Mouse (Mus musculus) large intestine, adult 2 months (tissue): Measurements from ENCODE around the gene Vps53. TPM values are rescaled to one million over a fixed set of nuclear protein-coding genes. Genes with fewer than 3 reads are reported as not detected.

Experiments used
- DNase-seq: peaks from one replicate; pipeline ENCODE4 v3.0.0-alpha.2; 2012; ENCODE audit warnings: low read depth, low spot score
- WGBS: fragments of 180-500 bp; shearing (Covaris S2); methylation state at CpG from one replicate; pipeline ENCODE4 v1.1.7; 2018; 5-methylcytosine and 5-hydroxymethylcytosine counted together
- polyA plus RNA-seq: library from polyadenylated mRNA; depleted of rRNA; stranded (reverse); fragments of >200 nt; gene quantifications from 2 replicates; pipeline ENCODE4 v1.2.3, GENCODE M21; 2012

The Vps53 gene
- polyA plus RNA-seq, 1 experiment: 34.5 TPM

- 53% methylated on average over 8 of the region's 8 CpGs for WGBS
- no peak for DNase-seq
Observed at GRCm38 (mm10) chr11:76125386-76125785, 54.1 kb downstream of the Vps53 start.

GRCm38 (mm10) chr11:76123517-76123916 lies 55.9 kb downstream of the Vps53 start:
- 86% methylated on average over 1 of the region's 1 CpGs for WGBS
- no peak for DNase-seq

GRCm38 (mm10) chr11:76122571-76122970 lies 56.9 kb downstream of the Vps53 start:
- WGBS: 82% methylated on average over 2 of the region's 2 CpGs
- DNase-seq: no peak

GRCm38 (mm10) chr11:76121086-76121485 lies 58.4 kb downstream of the Vps53 start:
- WGBS: 41% methylated on average over 4 of the region's 4 CpGs

GRCm38 (mm10) chr11:76120407-76120901 lies 59.0 kb downstream of the Vps53 start:
- no peak for DNase-seq
- WGBS: 44% methylated on average over 10 of the region's 10 CpGs

More at GRCm38 (mm10) chr11:76121086-76121485, 58.4 kb downstream of the Vps53 start:
- no peak for DNase-seq

- DNase-seq: no peak
- 98% methylated on average over 3 of the region's 3 CpGs for WGBS
Observed at GRCm38 (mm10) chr11:76110416-76110815, 69.0 kb downstream of the Vps53 start.

GRCm38 (mm10) chr11:76106551-76107496 lies 72.6 kb downstream of the Vps53 start:
- no peak for DNase-seq
- WGBS: 78% methylated on average over 11 of the region's 11 CpGs

GRCm38 (mm10) chr11:76101154-76101553 lies 78.3 kb downstream of the Vps53 start:
- DNase-seq: no peak

GRCm38 (mm10) chr11:76099193-76099975 lies 80.1 kb downstream of the Vps53 start:
- WGBS: 21% methylated on average over 4 of the region's 4 CpGs
- DNase-seq: peak; percentile 39

- no peak for DNase-seq
- WGBS: 79% methylated on average over 8 of the region's 8 CpGs
Observed at GRCm38 (mm10) chr11:76093610-76094009, 85.8 kb downstream of the Vps53 start.

GRCm38 (mm10) chr11:76089776-76090175 lies 89.7 kb downstream of the Vps53 start:
- 60% methylated on average over 6 of the region's 6 CpGs for WGBS
- DNase-seq: no peak

GRCm38 (mm10) chr11:76088506-76088905 lies 90.9 kb downstream of the Vps53 start:
- WGBS: 85% methylated on average over 4 of the region's 4 CpGs
- DNase-seq: no peak

GRCm38 (mm10) chr11:76085898-76086591 lies 93.4 kb downstream of the Vps53 start:
- WGBS: 83% methylated on average over 5 of the region's 5 CpGs

GRCm38 (mm10) chr11:76084943-76085342 lies 94.5 kb downstream of the Vps53 start:
- WGBS: 78% methylated on average over 1 of the region's 1 CpGs
- DNase-seq: no peak

More at GRCm38 (mm10) chr11:76085898-76086591, 93.4 kb downstream of the Vps53 start:
- no peak for DNase-seq

GRCm38 (mm10) chr11:76083941-76084367 lies 95.5 kb downstream of the Vps53 start:
- DNase-seq: no peak
- WGBS: 65% methylated on average over 3 of the region's 3 CpGs

GRCm38 (mm10) chr11:76081048-76081640 lies 98.3 kb downstream of the Vps53 start:
- WGBS: 52% methylated on average over 6 of the region's 6 CpGs

GRCm38 (mm10) chr11:76080293-76080692 lies 99.2 kb downstream of the Vps53 start:
- no peak for DNase-seq
- 36% methylated on average over 2 of the region's 2 CpGs for WGBS

More at GRCm38 (mm10) chr11:76081048-76081640, 98.3 kb downstream of the Vps53 start:
- DNase-seq: no peak

- no peak for DNase-seq
- WGBS: 88% methylated on average over 6 of the region's 6 CpGs
Observed at GRCm38 (mm10) chr11:76077341-76077740, 102.1 kb downstream of the Vps53 start.
